Mouse (Mus musculus): ENCODE data around the gene Arcn1. TPM values are rescaled to one million over a fixed set of nuclear protein-coding genes. Genes with fewer than 3 reads are reported as not detected.

The Arcn1 gene
- total RNA-seq, 2 experiments from 2014 or later: 85.4 to 85.5 TPM

DNA sequence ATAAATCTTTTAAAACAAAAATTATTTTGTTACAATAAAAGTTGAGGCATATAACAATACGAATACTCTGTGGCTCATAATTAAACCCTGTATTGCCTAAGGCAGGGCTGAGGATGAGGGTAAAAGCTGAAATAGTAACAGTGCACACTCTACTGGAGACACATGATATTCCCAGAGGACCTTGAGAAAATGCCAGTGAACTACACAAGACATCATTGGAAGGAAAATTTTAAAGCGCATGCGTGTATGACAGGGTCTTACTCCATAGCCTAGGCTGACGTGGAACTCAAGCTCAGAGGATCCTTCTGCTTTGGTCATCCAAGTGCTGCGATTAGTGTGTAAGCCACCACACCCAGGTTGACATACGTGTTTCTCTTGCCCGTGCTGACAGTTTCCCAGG is 19.2 kb downstream of the Arcn1 start:
- intact Hi-C loops (cut with DNase I): loop anchor here (5.0 kb wide), 2 partner anchors 41 to 91 kb away; no protein-coding TSS in a partner anchor
- no peak for DNase-seq (ENCODE audit: low spot score)

DNA sequence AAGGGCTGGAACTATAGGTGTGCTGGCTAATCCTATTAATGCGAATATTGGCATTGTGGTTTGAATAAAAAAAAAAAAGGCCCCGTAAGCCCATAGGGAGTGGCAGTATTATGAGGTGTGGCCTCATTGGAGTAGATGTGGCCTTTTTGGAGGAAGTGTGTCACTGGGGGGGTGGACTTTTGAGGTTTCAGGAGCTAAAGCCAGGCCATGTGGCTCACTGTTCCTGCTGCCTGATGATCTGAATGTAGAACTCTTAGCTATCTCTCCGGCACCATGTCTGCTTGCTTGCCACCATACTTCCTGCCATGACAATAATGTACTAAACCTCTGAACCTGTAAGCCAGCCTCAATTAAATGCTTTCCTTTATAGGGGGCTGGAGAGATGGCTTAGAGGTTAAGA is 20.3 kb downstream of the Arcn1 start:
- DNase-seq (ENCODE audit: low spot score): no peak
- intact Hi-C loops (cut with DNase I): loop anchor here (5.0 kb wide), 2 partner anchors 40 to 90 kb away; no protein-coding TSS in a partner anchor

DNA sequence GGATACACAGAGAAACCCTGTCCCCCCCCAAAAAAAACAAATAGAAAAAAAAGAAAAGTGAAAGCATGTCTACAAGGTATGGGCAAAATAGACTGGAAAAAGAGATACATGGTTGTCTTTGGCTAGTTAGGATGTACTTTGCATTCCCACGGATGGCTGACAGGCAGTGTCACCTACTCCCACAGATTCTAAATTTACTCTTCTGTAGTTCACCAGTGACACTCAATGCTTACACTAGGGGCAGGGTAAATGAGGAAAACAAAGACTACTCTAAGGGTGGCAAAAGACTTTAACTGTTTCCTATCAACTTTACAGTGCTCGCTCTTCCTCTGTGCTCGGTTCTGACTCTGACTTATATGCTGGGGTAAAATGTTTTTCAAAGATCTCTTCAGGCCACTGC is 21.0 kb downstream of the Arcn1 start:
- intact Hi-C loops (cut with DNase I): loop anchor here (5.0 kb wide), 2 partner anchors 39 to 89 kb away; no protein-coding TSS in a partner anchor
- DNase-seq (ENCODE audit: low spot score): no peak

DNA sequence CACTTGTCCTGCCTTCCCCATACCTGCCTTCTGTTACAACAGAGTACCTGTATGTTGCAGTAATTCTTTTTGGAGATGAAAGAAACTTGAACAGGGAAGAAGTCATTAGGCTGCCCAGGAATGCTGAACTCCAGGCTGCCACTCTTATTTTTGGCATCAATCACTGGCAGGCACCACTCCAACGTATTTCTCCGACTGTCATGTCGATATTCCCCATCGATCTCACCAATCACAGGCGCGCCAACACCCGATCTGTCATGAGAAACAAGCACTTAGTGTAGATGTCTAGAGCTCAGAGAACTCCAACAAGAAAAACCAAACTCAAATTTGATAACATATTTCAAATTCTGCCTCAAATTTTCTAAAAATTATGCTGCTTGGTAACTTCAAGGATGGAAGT is 22.3 kb downstream of the Arcn1 start:
- intact Hi-C loops (cut with DNase I): loop anchor here (5.0 kb wide), 2 partner anchors 38 to 88 kb away; no protein-coding TSS in a partner anchor
- DNase-seq (ENCODE audit: low spot score): no peak

DNA sequence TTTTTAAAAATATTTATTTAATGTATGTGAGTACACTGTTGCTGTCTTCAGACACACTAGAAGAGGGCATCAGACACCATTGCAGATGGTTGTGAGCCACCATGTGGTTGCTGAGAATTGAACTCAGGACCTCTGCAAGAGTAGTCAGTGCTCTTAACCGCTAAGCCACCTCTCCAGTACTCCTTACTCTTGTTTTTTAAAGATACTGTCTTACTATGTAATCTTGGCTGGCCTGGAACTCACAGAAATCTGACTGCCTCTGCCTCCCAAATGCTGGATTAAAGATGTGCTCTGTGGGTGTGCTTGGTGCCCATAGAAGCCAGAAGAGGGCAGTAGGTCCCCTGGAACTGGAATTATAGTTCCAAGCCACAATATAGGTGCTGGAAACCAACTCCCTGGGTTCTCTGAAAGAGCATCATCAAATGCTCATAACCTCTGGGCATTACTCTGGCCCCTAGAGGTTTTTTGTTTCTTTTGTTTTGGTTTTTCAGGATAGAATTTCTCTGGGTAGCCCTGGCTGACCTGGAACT is 26.9 kb downstream of the Arcn1 start:
- intact Hi-C loops (cut with DNase I): no loop called here
- no peak for DNase-seq (ENCODE audit: low spot score)

DNA sequence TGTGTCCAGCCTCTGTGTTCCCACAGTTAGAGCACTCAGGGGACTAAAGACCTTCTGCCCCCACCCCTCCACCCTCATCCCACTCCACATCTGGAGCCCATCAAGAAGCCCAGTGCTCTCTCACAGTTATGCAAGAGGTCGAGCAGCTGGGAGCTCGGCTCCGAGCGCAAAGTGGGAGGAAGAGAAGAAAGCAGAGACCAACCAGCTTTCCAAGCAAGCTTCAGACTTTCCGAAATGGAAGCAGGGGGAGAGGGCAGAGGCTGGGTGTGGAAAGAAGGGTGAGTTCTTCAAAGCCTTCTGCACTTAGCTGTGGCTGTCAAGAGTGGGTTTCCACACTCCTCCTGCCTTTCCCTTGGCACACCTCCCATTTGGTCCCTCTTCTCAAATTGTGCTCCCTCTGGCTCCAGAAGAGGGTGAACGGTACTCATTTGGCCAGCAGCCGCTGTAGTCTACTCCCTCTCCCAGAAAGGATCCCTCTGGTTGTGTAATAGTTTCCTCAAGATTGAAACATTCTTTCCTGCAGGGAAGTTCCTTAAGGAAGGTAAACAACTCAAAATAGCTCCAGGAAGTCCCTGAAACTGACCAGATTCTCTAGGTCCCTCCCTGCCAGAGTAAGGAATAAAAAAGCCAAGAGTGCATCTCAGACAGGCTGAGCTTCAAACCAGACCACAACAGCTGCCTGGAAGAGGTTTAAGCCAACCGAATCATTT is 30.2 kb downstream of the Arcn1 start:
- intact Hi-C loops (cut with DNase I): no loop called here
- DNase-seq (ENCODE audit: low spot score): peak; percentile 82

DNA sequence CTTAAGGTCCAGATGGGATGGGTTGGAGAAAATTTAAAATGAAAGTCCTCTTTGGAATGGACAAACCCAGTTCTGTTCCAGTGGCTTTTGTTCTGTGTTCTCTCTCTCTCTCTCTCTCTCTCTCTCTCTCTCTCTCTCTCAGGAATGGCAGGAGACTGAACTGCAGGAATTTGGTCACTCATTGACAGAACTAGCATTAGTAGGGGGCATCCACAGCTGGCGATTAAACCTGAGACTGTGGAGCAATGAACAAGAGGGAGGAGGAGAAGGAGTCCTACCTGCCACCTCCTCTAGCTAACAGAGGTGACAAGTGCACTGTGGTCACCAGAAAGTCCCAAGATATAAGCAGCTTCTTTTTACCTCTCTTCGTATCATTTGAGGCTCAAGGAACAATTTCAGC is 31.3 kb downstream of the Arcn1 start:
- intact Hi-C loops (cut with DNase I): no loop called here
- no peak for DNase-seq (ENCODE audit: low spot score)

DNA sequence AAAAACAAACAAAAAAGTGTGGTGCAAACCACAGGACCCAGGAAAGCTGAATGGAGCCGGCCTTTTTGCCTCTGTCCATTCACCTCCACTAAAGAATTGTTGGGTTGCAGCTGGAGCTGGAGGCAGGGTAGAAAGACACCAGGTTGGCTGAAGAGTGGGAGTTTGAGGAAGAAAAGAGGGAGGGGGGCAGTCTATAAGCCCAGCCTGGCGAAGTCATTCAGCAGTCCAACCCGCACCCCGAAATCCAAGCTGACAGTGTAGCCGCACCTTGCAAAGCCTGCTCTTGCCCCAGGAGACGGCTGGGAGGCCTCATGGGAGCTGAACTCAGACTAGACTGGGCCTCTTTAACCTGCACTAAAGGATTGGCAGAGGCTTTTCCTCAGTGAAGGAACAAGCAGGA is 31.8 kb downstream of the Arcn1 start:
- no peak for DNase-seq (ENCODE audit: low spot score)
- intact Hi-C loops (cut with DNase I): no loop called here

DNA sequence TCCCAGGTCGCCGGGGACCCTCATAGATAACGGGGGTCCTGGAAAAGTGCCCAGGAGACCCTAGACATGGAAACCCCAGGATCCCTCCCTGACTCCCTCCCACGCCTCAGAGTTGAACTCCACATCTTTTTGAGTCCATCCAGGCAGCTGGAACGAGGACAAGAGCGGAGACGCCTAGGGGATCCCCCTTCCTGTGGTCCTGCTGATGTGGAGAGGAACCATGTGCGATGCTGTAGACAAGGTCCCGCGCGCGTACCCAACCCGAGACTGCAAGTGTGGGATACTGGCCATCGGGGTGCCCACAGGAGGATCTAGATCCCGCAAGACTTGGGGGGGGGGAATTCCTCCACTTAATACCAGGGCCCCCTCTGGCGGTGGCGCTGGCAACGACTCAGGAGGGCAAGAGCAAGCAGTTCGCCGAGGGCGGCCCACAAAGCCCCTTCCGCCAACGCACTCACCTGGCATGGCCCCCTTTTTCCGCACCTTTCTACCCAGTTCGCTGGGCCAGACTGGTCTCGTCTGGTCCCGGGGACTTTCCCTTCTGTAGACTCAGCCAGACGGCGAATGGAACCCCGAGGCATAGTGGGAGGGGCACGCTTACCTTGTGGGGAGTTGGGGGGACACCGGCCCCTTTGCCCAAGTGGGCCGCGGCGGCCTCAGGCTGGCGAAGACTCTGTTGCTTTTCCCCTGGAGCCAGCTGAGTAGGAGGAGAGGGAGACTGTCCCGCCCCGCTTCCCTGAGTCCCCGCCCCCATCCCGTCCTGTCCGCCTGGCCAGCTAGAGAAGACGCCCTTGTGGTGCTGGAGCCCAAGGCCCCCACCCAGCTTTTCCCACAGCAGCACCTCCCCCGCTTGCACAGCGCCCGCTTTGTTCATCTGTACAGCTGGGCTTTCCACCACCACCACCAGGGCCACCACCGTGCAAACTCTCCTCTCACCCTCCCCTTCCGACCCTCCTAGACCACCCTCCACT is 32.8 kb downstream of the Arcn1 start, which contains the start of gene Phldb1:
Gene Phldb1 (minus strand): TSS at position 675 of the 971 bp plus-strand sequence.
- peak; percentile 74 for DNase-seq (ENCODE audit: low spot score)
- intact Hi-C loops (cut with DNase I): loop anchor here (5.0 kb wide), 1 partner anchor 43 kb away; no protein-coding TSS in a partner anchor

DNA sequence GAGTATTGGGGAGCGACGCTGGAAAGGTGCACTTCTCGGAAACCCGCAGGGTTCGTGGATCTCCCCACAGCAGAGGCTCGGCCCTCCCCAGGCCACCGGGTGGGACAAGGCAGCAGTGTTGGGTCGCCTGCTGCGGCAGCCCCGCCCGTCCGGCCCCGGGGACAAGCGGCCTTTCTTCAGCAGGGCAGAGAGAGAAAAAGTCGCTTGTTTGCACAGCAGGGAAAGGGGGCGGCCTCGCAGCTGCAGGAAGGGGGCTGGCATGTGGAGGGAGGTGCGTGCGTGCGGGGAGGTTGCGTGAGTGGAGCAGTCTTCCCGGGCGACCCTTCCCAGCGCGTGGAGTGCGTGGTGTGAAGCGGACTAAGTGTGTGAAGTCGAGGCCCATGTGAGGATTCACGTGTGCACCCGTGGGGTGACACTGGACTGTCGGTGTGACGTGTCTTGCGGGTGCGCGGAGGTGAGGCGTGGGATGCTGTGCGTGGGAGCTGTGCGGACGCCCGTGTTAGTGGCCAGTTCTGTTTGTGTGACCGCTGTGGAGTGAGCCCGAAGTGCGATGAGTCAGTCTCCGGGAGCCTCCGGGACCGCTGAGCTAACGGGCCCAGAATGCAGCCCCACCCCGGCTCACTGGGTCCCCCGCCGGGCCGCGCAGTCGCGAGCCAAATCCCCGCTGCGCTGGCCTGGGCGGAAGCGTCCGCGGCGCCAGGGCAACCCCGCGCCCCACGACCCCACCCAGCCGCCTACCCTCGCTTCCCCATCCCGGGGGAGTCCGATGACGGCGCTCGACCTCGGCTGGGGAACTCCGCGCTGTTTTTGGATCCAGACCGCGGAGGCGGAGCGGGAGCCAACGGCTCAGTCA is 33.7 kb downstream of the Arcn1 start:
- intact Hi-C loops (cut with DNase I): loop anchor here (5.0 kb wide), 1 partner anchor 42 kb away; no protein-coding TSS in a partner anchor
- peak; percentile 86 for DNase-seq (ENCODE audit: low spot score)

DNA sequence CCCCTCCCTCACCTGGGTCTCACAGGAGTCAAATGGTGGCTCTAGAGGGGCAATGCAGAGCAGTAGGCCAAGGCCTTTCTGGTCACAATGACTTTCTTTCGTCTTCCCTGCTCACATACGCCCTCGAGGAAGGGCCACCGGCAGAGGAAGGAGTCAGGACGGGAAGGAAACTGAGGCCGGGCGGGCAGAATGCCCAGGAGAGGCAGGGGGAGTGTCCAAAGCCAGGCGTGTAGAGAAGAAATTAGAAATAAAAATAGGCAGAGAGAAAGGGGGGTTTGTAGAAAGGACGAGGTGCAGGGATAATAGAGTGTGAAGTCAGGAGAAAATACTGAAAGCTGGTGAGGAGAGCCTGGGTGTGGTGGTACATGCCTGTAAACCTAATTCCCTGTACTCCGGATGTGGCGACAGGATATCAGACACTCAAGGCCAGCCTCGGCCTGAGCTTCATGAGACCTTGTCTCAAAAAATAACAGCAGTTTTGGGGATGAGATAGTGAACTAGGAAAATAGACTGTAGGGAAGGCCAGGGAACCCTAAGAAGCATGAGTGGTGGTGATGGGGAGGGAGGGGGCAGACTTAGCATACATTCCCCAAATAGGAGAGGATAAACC is 34.6 kb downstream of the Arcn1 start:
- intact Hi-C loops (cut with DNase I): loop anchor here (5.0 kb wide), 1 partner anchor 41 kb away; no protein-coding TSS in a partner anchor
- DNase-seq (ENCODE audit: low spot score): no peak

DNA sequence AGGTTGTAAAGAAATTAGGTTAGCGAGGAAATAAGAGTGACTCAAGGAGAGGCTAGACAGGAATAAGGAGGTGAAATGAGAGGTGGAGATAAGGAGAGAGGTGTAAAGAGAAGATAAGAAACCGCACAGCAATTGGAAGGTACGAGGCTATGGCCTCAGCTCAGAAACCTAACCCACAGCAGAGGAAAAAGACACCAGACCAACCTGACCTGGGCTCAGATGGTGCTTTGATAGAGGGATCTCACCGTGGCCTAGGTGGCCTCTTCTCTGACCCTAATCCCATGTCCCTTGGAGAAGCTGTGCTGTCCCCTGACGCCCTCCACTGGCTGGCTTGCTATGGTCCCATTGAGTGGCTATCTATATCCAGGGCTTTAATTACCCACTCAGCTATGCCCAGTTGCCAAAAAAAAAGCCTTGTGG is 35.5 kb downstream of the Arcn1 start:
- DNase-seq (ENCODE audit: low spot score): no peak
- intact Hi-C loops (cut with DNase I): loop anchor here (5.0 kb wide), 1 partner anchor 40 kb away; no protein-coding TSS in a partner anchor

DNA sequence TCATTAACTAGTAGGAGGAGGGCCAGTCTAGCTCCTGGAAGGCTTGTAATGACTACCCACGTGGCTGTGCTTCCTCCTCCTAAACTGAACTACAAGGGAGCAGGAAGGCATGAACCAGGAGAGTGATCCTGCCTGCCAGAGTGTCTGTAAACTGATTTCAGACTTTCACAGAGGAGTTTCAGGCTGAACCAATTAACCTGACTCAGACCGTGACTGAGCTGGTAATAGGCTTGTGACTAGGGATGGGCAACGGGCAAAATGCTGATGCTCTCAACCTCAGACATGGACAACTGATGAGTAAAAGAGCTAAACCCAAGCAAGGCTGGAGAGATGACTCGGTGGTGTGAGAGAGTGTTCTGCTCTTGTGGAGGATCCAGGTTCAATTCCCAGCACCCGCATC is 40.2 kb downstream of the Arcn1 start:
- intact Hi-C loops (cut with DNase I): no loop called here
- DNase-seq (ENCODE audit: low spot score): no peak

DNA sequence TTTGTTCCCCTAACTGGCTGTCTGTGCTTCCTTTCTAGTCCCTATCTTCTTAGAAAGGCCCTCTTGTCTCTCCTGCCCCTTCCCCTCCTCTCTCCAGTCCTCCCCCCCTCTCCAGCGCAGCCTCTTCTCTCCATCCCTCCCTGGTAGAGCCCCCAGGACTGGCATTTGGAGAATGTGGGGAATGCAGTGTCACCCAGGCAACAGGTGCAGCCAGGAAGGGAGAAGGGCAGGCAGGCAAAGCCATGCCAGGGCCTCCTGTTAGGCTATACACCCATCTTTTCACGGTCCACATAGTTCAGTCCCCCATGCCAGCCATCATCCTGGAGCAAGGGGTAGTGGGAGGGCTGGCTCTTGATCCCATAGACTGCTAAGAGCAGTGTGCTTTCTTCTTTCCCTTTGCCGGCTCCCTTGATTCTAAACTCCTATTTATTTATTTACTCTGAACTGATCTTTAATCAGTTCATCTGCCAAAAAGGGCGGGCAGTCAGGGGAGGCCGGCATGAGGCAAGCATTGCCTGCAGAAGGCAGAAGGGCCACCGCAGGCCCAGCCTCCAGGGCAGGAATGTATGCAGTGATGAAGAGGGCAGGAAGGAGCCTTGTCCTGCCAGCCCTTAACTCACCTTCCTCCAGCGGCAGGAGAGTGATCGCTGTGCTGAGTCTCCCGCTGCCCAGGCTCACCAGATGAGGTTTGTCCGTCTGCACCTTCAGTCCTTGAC is 41.1 kb downstream of the Arcn1 start:
- DNase-seq (ENCODE audit: low spot score): no peak
- intact Hi-C loops (cut with DNase I): no loop called here

DNA sequence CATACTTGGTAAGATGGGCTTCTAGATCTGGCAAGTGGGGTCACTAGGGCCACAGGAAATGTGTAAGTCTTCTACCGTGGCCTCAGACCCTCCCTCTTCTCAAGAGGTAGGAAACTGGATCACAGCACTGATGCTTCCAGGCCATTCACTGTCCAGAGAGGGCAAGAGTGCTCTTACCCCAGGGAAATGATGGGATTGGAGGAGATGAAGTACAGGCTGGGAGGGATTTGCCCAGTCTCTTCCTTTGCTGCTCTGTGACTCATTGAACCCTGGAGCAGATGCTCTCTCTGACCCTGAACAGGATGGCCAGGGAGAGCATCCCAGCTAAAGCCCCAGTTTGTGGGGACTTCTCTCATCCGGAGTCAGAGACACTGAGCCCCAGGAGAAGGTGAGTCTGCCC is 43.0 kb downstream of the Arcn1 start:
- intact Hi-C loops (cut with DNase I): loop anchor here (5.0 kb wide), 1 partner anchor 43 kb away; the partner anchor contains the start of genes Arcn1 and Ift46
- no peak for DNase-seq (ENCODE audit: low spot score)

DNA sequence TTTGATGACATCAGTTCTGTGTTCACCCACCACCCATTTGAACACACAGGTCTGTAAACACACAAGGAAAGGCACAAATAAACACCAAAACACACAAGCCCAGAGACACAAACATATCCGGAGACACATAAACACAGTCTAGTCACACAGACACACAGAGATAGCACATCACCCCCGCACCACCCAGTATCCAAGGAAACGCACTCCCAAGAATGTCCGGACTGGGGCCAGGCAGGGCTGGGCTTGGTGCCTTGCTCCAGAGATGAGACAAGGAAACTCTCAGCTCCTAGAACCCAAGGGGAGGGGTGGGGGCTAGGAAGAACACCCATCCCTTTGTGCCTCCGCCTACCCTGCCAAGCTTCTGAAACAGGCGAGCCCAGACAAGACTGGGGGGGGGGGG is 43.4 kb downstream of the Arcn1 start:
- intact Hi-C loops (cut with DNase I): loop anchor here (5.0 kb wide), 1 partner anchor 43 kb away; the partner anchor contains the start of genes Arcn1 and Ift46
- DNase-seq (ENCODE audit: low spot score): peak; percentile 68

DNA sequence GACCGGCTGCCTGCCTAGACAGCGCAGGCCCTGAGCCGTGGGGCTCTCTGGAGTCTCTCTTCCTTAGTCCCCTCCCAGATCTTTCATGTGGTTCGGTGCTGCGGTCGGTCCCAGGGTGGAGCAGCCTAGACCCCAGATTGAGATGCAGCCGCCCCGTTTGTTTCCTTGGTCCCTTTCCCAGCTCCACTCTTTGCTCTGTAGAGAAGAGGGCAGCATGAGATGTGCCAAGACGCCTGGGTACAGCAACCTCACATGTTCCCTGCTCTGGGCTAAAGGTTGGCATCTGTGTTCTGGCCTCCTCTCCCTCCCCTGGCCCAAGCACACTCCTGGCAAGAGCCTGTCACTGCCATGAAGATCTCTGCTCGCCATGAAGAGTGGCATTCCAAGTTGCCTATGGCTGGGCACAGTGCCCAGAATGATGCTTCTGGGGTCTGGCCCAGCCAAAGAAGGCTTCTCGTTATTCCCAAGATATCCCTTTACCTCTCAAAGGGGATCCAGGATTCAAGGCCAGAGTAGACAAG is 44.1 kb downstream of the Arcn1 start:
- no peak for DNase-seq (ENCODE audit: low spot score)
- intact Hi-C loops (cut with DNase I): loop anchor here (5.0 kb wide), 1 partner anchor 44 kb away; the partner anchor contains the start of genes Arcn1 and Ift46

DNA sequence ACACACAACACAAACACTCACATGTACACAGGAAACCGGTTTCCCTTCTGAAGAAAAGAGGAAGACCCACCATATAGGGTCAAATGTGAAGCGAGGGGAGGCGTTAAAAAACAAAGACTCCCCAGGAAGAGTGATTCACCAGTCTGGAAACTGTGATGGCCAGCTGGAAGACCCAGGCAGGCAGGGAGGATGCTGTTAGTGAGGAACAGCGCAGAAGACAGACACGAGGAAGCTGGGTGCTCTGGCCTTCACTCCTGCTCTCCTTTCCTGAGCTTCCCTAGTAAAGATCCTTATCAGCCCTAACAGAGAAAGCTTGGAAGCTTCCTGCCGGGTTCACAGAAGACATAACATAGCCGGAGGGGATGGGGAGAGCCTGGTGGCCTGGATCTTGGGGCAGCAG is 44.6 kb downstream of the Arcn1 start:
- intact Hi-C loops (cut with DNase I): loop anchor here (5.0 kb wide), 1 partner anchor 44 kb away; the partner anchor contains the start of genes Arcn1 and Ift46
- no peak for DNase-seq (ENCODE audit: low spot score)

All from heart, postnatal 25 days (tissue).